Mouse (Mus musculus) lung, adult 18-20 months (tissue): ENCODE measurements at regions not wholly inside any gene's neighbourhood (a gene's known extent, or its start where the extent isn't known, plus 50 kb on each side); places are given as distances from the start of the nearest gene placed in this dataset.
A peak's percentile ranks its signal among the peaks of the same experiment; 100 is the strongest.

Source experiments
- DNase-seq, 2 experiments: peaks; one replicate each; pipeline ENCODE4 v3.0.0; 2022; ENCODE audit warnings: mixed read lengths in 2 of 2

GRCm38 (mm10) chr16:71622664-71623063, 685.4 kb upstream of the Robo1 start:
- DNase-seq, result no peak

- DNase-seq, result no peak
These were observed 667.7 kb upstream of the Robo1 start for GRCm38 (mm10) chr16:71640361-71640760.

GRCm38 (mm10) chr16:71643223-71643622, 664.9 kb upstream of the Robo1 start:
- no peak for DNase-seq

- DNase-seq, result no peak
These were observed 629.9 kb upstream of the Robo1 start for GRCm38 (mm10) chr16:71678075-71678701.

DNA sequence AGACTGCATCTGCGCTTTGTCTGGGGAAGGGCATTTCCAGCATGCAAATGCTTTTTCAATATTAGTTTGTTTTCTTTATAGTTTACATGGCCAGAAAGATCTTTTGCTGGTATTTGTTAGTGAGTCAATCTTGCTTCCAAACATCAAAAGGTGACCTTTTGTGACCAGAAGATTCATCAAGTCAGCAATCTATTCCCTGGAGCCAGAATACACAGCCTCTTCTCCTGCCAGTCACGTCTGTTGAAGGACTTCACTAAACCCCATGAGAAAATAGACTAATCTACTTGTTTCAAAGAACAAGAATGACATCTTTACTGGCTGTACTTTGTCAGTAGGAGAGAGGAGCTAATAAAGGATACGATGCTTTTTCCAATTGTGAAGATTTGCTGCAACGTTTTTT, 614.6 kb upstream of the Robo1 start:
- no peak for DNase-seq

GRCm38 (mm10) chr16:71705846-71706245, 602.3 kb upstream of the Robo1 start:
- no peak for DNase-seq

GRCm38 (mm10) chr16:71709684-71710083, 598.4 kb upstream of the Robo1 start:
- no peak for DNase-seq

- no peak for DNase-seq
These were observed 596.2 kb upstream of the Robo1 start for GRCm38 (mm10) chr16:71711879-71712278.

DNA sequence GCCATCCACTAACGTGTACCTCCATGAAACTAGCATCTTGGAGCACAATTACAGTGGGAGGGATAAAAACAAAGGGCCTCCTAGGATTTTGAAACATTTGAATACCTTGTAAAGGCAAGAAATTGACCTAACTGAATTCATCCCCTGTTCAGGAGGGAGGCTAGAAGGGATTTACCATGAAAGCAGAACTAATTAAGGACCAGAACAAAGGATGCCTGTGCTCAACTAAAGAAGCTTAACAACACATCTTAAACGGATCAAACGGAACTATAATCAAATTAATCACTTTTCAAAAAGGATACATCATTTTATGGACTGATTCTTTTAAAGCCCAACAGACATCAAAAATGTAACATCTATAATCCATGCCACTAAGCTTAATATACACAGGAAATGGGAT, 590.9 kb upstream of the Robo1 start:
- no peak for DNase-seq

GRCm38 (mm10) chr16:71724898-71725297, 583.2 kb upstream of the Robo1 start:
- no peak for DNase-seq

DNA sequence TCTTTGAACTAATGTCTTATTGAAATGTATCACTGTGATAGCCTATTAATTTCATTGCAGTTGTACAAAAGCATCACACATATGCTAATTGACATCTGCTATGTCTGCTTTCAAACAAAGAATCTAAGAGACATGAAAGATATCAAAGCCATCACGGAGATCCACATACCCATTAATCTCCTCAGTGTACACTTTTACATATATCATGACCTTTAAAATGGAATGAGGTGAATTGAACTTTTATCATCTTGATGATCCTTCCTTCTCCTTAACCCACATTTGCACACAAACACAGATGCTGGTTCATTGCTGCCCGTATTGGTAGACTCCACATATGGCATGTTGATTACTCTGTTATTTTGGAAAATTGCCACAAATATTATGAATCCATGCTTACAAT, 570.2 kb upstream of the Robo1 start:
- DNase-seq, result no peak

- DNase-seq, result no peak
These were observed 569.0 kb upstream of the Robo1 start for GRCm38 (mm10) chr16:71739104-71739503.

- DNase-seq, result no peak
These were observed 527.2 kb upstream of the Robo1 start for GRCm38 (mm10) chr16:71780945-71781344.

- DNase-seq, result no peak
These were observed 495.3 kb upstream of the Robo1 start for GRCm38 (mm10) chr16:71812840-71813239.

GRCm38 (mm10) chr16:71835325-71835724, 472.8 kb upstream of the Robo1 start:
- DNase-seq, result no peak

DNA sequence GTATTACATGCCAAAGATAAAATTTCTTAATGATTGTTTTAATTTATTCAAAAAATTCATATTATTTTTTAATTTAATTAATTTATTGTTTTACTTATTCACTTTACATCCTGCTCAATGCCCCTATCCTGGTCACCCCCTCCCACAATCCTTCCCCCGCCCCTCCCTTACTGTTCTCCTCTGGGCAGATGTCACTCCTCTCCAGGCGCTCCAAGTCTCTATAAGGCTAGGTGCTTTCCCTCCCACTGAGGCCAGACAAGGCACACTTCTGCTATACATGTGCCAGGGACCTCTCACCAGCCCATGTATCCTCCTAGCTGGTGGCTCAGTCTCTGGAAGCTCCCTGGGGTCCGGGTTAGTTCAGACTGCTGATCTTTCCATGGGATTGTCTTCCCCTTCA, 458.0 kb upstream of the Robo1 start:
- DNase-seq, result no peak

DNA sequence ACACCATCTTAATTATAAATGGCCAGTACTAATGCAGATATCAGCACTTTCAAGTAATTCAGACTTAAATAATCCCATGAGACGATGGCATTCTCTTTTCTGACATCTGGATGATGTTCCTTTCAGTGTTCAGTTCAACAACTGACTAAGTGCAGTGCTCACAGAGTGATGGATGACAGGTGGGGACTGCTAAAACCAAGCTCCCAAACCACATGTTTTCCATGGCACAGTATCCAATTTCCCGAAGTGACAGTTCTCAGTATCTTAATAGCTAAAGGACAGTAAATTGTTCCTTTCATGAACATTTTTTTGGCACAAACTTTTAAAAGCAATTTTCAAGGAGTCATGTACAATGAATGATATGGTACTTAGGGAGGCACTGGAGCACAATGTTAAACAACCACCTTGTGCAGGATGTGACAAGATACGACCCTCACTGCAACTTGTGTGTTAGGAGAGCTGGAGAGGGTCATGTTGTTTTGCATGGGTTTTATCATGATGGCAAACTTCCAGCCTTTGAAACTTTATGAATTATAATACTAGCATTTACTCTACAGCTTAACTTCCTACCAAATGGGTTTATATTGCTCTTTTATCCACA, 456.4 kb upstream of the Robo1 start:
- DNase-seq, result no peak

DNA sequence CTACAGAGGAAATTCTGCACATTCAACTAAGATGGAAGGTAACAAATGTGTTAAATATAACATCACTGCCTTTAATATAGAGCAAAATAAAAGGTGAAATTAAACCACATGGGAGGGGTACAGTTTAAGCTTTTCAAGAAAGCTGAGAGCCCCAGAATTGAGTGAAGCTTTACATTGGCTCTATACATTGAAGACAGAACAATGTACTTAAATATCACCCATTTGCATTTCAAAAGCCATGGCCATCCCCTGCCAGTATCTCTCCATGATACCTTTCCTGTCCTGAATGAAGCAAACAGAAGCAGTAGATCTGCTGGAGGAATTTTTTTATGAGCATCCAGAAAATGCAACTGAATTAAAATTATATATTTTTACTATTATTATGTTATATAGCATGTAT, 450.2 kb upstream of the Robo1 start:
- DNase-seq, result no peak

- DNase-seq, result peak in 1 of 2 experiments; percentile 5
These were observed 447.9 kb upstream of the Robo1 start for GRCm38 (mm10) chr16:71860205-71860604.

DNA sequence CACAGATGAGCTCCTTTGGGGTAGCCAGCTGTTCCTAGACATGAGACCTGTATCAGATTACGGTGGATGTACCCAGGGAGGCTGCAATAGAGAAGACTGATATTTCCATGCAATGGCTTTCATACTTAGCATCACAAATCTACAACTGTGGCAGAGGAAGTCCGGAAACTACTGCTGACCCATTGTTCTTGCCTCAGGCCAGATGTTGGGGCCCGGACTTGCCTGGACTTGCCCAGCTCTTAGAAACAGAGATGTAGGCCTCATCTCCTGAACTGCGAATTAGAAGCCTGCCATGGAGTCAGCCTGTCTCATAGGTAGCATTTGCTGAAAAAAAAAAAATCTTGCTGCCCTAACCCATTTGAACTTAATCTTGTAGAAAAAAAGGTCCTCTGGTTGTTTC, 422.4 kb upstream of the Robo1 start:
- no peak for DNase-seq

GRCm38 (mm10) chr16:71889679-71890078, 418.4 kb upstream of the Robo1 start:
- DNase-seq, result no peak

GRCm38 (mm10) chr16:71923111-71923510, 385.0 kb upstream of the Robo1 start:
- no peak for DNase-seq

- no peak for DNase-seq
These were observed 363.9 kb upstream of the Robo1 start for GRCm38 (mm10) chr16:71944165-71944564.

DNA sequence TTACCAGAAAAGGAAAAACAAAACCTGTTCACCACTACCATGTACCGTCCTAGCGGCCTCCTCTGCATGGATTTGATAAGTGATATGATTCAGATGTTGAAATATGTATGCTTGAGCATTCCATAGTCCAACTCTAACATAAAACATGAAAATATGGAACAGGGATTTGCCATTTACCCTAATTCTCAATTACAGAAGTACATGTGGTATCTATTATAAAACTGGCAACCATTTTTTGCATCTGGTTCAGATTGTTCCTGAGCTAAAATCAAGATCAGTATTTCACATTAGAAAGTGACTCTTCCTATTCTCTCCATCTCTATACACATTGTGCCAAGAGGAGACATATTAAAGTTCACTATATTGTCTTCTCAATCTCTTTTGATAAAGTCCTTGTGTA, 363.3 kb upstream of the Robo1 start:
- no peak for DNase-seq

GRCm38 (mm10) chr16:71952879-71953406, 355.2 kb upstream of the Robo1 start:
- DNase-seq, result no peak
